Mouse (Mus musculus) ES-E14 (cell line): ENCODE measurements at regions not wholly inside any gene's neighbourhood (a gene's known extent, or its start where the extent isn't known, plus 50 kb on each side); places are given as distances from the start of the nearest gene placed in this dataset.

Source experiments
- DNase-seq: peaks from one replicate; pipeline ENCODE4 v3.0.0-alpha.2; 2013; ENCODE audit warnings: low read depth, low spot score
- H3K27ac ChIP-seq: 2 replicates; pipeline ENCODE4 v1.5.1; 2012; ENCODE audit warnings: low read depth, mild to moderate bottlenecking, low read length, moderate library complexity, mixed read lengths; ENCODE audit not compliant: poor library complexity, insufficient read depth, severe bottlenecking
- H3K36me3 ChIP-seq: 2 replicates; pipeline ENCODE4 v1.6.1; 2012; ENCODE audit warnings: mild to moderate bottlenecking, low read length, moderate library complexity, mixed read lengths; ENCODE audit not compliant: control insufficient read depth, poor library complexity, insufficient read depth, severe bottlenecking
- H3K4me1 ChIP-seq, 2 experiments: fragments of 150-350 bp in 1 of 2; sonication (generic) in 1 of 2; 2 replicates each; pipeline ENCODE4 v1.6.1; 2012; ENCODE audit warnings: low read length in 2 of 2, mild to moderate bottlenecking in 1 of 2, mixed read lengths in 1 of 2; ENCODE audit not compliant: control insufficient read depth in 2 of 2, insufficient read depth in 2 of 2, poor library complexity in 1 of 2
- H3K4me3 ChIP-seq, 2 experiments: fragments of 150-350 bp in 1 of 2; sonication (generic) in 1 of 2; 2 replicates each; pipeline ENCODE4 v1.5.1; 2012; ENCODE audit warnings: low read length in 2 of 2, low read depth in 1 of 2, mild to moderate bottlenecking in 1 of 2, mixed read lengths in 1 of 2; ENCODE audit not compliant: insufficient read depth in 1 of 2, poor library complexity in 1 of 2, severe bottlenecking in 1 of 2
- H3K9ac ChIP-seq: 2 replicates; pipeline ENCODE4 v1.6.1; 2012; ENCODE audit warnings: low read depth, mild to moderate bottlenecking, low read length, mixed read lengths; ENCODE audit not compliant: poor library complexity, insufficient read depth, severe bottlenecking
- H3K9me3 ChIP-seq: fragments of 150-350 bp; sonication (generic); 2 replicates; pipeline ENCODE4 v1.6.1; 2012; ENCODE audit warnings: low read depth, mild to moderate bottlenecking, low read length; ENCODE audit not compliant: control insufficient read depth, insufficient read depth
- CHD2 ChIP-seq: IDR thresholded peaks from 2 replicates; pipeline ENCODE4 v1.6.1; 2014; ENCODE audit warnings: mild to moderate bottlenecking, low read depth, low read length, inconsistent platforms
- HCFC1 ChIP-seq: IDR thresholded peaks from 2 replicates; pipeline ENCODE4 v1.6.1; 2012; ENCODE audit warnings: low read length, inconsistent platforms, borderline replicate concordance; ENCODE audit not compliant: insufficient read depth
- MAFK ChIP-seq: IDR thresholded peaks from 2 replicates; pipeline ENCODE4 v1.6.1; 2014; ENCODE audit warnings: mild to moderate bottlenecking, low read depth, low read length, inconsistent platforms; ENCODE audit not compliant: insufficient read depth
- ZC3H11A ChIP-seq: IDR thresholded peaks from 2 replicates; pipeline ENCODE4 v1.6.1; 2012; ENCODE audit warnings: low read depth, mild to moderate bottlenecking, inconsistent platforms, low read length, borderline replicate concordance
- ZNF384 ChIP-seq: IDR thresholded peaks from 2 replicates; pipeline ENCODE4 v1.6.1; 2012; ENCODE audit warnings: low read depth, low read length, inconsistent platforms
- in situ Hi-C, 2 experiments: fragments of 600-800 bp; cut with MboI; formaldehyde crosslinking; loops; one replicate each; pipeline ENCODE4 v1.15.1; 2025; ENCODE audit warnings: low sequenced_read_pairs in 2 of 2, inconsistent platforms in 1 of 2; ENCODE audit not compliant: unreplicated experiment in 2 of 2

DNA sequence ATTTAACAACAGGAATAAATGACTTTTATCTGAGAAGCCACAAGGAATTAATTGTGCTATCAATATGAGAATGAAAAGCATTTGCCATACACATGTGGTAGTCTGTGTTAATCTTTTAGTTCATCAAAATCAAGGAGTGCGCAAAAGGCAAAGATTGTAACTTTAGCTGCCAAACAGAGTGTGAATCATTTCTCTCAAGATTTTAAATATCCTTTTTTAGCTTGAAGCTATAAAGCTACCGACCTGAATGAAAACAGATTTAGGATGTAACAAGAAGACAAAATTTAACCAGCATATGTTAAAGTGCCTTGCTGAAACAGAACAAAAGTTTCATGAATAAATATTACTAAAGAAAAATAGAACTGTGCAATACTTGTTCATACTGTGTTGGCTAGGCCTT is 133.3 kb upstream of the Cdh10 start:
- no peak for DNase-seq
- no peaks in the 10 kb centered on the region for H3K4me1 ChIP-seq
- no peak for TF ChIP-seq HCFC1
- TF ChIP-seq MAFK = no peak
- no peak for TF ChIP-seq ZC3H11A
- no peak for TF ChIP-seq ZNF384
- no peak for TF ChIP-seq CHD2

DNA sequence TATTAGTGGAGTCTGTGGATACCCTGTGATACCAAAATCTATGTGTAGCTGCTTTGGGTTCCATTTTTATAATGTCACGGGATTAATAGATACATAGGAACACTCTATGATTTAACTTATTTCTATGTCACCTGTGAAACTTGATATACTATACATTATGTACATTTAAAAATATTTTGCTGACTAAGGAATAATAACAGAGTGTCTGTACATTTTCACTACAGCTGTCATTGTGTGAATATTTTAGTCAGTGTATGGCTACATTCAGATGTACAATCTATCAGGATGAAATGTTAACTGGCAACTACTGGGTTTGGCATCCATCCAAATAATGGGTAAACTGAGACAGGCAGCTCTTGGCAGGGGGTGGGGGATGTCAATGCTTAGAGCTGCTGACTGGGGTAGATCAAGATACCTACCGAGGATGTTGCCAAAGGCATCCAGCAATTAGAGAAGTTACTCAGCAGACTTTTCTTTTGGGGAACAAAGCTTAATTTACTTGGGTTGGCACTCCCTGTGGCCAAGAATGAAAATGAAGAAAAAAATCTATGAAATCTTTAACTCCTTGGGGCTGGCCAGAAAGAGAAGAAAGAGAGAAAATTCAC is 122.0 kb upstream of the Cdh10 start:
- no peaks in the 10 kb centered on the region for H3K4me1 ChIP-seq
- no peaks in the 10 kb centered on the region for H3K36me3 ChIP-seq
- H3K9me3 ChIP-seq = no peaks in the 10 kb centered on the region
- no peak for DNase-seq
- no peak for TF ChIP-seq CHD2
- TF ChIP-seq MAFK = 0 out of 2 replicates have a peak, but pooled peaks have one; percentile 56
- TF ChIP-seq ZC3H11A = no peak
- no peak for TF ChIP-seq HCFC1
- H3K4me3 ChIP-seq = no peak overlapping the region
- in situ Hi-C loops = no loop called here
- H3K27ac ChIP-seq = no peak overlapping the region
- no peak overlapping the region for H3K9ac ChIP-seq

More for the DNA sequence above, 133.3 kb upstream of the Cdh10 start:
- in situ Hi-C loops = no loop called here
- H3K27ac ChIP-seq = no peak overlapping the region
- no peak overlapping the region for H3K9ac ChIP-seq
- no peak overlapping the region for H3K4me3 ChIP-seq
- no peaks in the 10 kb centered on the region for H3K36me3 ChIP-seq
- H3K9me3 ChIP-seq = no peaks in the 10 kb centered on the region

DNA sequence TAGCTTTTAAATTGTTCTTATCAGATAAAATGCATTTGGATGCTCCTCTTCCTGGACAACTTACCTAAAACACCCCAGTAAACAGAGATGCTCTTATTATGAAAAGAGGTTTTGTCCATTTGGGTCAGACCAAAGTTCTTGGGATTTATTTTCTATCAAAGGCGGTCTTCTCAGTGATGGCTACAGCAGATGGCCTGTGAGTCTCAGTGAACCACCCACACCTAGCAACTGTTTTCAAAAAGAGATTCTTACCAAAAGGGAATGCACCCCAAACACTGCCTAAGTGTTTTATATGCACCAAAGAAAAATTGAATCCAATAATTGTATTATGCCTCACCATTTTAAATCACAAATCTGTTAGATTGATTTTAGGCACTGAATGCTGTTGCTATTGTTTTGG is 74.5 kb upstream of the Cdh10 start:
- Histone ChIP-seq H3K4me1 (no peaks in the 10 kb centered on the region), H3K9me3 (no peaks in the 10 kb centered on the region), H3K9ac (no peak overlapping the region), H3K4me3 (no peak overlapping the region), H3K27ac (no peak overlapping the region), H3K36me3 (no peaks in the 10 kb centered on the region)
- in situ Hi-C loops = no loop called here
- TF ChIP-seq HCFC1 (no peak), ZNF384 (no peak), CHD2 (no peak), ZC3H11A (no peak), MAFK (no peak)
- DNase-seq = no peak

DNA sequence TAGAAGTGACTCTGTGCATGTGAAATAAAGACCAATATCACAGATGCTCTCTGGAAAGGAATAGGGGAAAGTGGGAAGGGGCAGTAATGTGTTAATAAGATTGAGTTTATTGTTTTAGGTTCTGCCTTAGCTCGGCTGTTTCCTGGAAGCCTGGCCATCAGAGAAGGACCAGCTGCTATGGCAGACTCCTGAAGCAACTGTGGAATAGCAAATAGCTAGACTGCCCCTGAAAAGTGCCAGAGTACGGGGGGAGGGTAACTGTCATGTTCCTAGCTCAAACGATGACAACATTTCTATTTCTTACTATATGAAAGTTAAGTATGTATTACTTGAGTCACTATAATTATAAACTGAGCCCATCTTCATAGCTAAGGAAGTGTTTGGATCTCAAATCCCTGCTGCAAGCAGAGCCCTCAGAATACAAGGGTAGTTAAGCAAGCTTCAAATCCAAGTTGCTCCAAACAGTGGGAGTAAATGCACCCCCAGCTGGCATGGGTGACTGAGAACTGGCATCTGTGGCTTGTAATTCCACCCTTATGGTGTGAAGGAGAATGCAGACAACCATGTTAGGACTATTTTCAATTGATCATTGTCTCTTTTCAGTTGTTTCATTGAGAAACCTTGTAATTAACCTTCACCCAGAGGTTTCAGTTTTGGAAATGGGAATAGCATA is 70.0 kb upstream of the Cdh10 start:
- Histone ChIP-seq H3K4me3 (no peak overlapping the region), H3K4me1 (no peaks in the 10 kb centered on the region), H3K9ac (no peak overlapping the region), H3K27ac (no peak overlapping the region), H3K9me3 (no peaks in the 10 kb centered on the region), H3K36me3 (no peaks in the 10 kb centered on the region)
- no peak for TF ChIP-seq MAFK
- no peak for TF ChIP-seq HCFC1
- TF ChIP-seq ZNF384 = no peak
- no peak for TF ChIP-seq ZC3H11A
- TF ChIP-seq CHD2 = no peak
- in situ Hi-C loops = no loop called here
- no peak for DNase-seq
